Comparison of ENCODE assay signal across 12 mouse cellular contexts in genomic region chr13:110643897-110644213, GRCm38 (mm10).
A peak's percentile ranks its signal among the peaks of the same experiment; 100 is the strongest.
DNase-seq lines count a peak whose midpoint lies in the region; ATAC-seq and TF ChIP-seq lines count a peak whose summit lies in the region.
"Had no signal": no experiment of that assay in that cellular context is flagged by ENCODE, and none has a peak within 500 bp of the region (broad histone marks: within the 10 kb centered on the region; RNA-seq: fewer than 3 reads in every experiment).

No protein-coding gene starts in this region.

- peaks cover 11 to 25% of the 10 kb centered on the region in 2 experiments for H3K4me1 ChIP-seq in heart, embryonic 14.5 days (ENCODE audit: control insufficient read depth in 2 of 2, insufficient read depth in 2 of 2, low read length in 2 of 2)
- peaks cover 13% of the 10 kb centered on the region for H3K4me1 ChIP-seq in lung, adult 2 months (ENCODE audit: control insufficient read depth, insufficient read depth, low read length)
- peaks cover 5% of the 10 kb centered on the region; the same call in 1 of the 2 replicates for H3K4me1 ChIP-seq in hindbrain, embryonic 15.5 days (replicated peaks)
- no peaks in the 10 kb centered on the region for H3K4me1 ChIP-seq in neural tube, embryonic 14.5 days (ENCODE audit: control insufficient read depth, insufficient read depth, low read length)

- ATAC-seq in heart, embryonic 14.5 days (ENCODE audit: insufficient number of reproducible peaks, insufficient read depth, low FRiP score, low read depth), result no peak
- ATAC-seq in hindbrain, embryonic 15.5 days (ENCODE audit: low FRiP score, low read depth), result no peak
- ATAC-seq in neural tube, embryonic 14.5 days (ENCODE audit: low read depth), result no peak
- ATAC-seq: activated CD4-positive, CD25-positive, alpha-beta regulatory T cell, adult 4 months had no signal

- peak overlapping the region; percentile 2 to 6; a peak in 2 of 4 replicates for H3K4me3 ChIP-seq in heart, embryonic 14.5 days (ENCODE audit: control insufficient read depth in 1 of 2, insufficient read depth in 1 of 2, low read depth in 1 of 2, low read length in 2 of 2)
- H3K4me3 ChIP-seq in lung, adult 2 months (replicated peaks; ENCODE audit: extremely low read depth, low read depth, low read length), result peak overlapping the region; percentile 5
- no peak overlapping the region for H3K4me3 ChIP-seq in hindbrain, embryonic 15.5 days
- H3K4me3 ChIP-seq in neural tube, embryonic 14.5 days (ENCODE audit: low read depth, low read length), result no peak overlapping the region
- H3K4me3 ChIP-seq: erythroblast, embryonic 14.5 days had no signal

- WGBS in heart, embryonic 14.5 days, result 35% methylated on average over 3 of the region's 3 CpGs
- 22% methylated on average over 3 of the region's 3 CpGs for WGBS in lung, adult 2 months
- WGBS in hindbrain, embryonic 15.5 days, result 55% methylated on average over 3 of the region's 3 CpGs
- 56% methylated on average over 3 of the region's 3 CpGs for WGBS in neural tube, embryonic 14.5 days

- H3K9me3 ChIP-seq in heart, embryonic 14.5 days (ENCODE audit: control insufficient read depth, low read length), result no peaks in the 10 kb centered on the region
- no peaks in the 10 kb centered on the region for H3K9me3 ChIP-seq in hindbrain, embryonic 15.5 days
- H3K9me3 ChIP-seq in neural tube, embryonic 14.5 days (ENCODE audit: control insufficient read depth, low read length), result no peaks in the 10 kb centered on the region

- intact Hi-C loops in heart, postnatal 14 days (cut with DNase I), result loop anchor here (5.0 kb wide), 1 partner anchor 247 kb away; the partner anchor contains the start of gene Plk2

- TF ChIP-seq CTCF in lung, adult 2 months (IDR thresholded peaks at IDR 0.05; ENCODE audit: insufficient read depth, low read length), result no peak

- no peak for TF ChIP-seq POLR2A in lung, adult 2 months (IDR thresholded peaks at IDR 0.05; ENCODE audit: borderline replicate concordance, extremely low read depth, low read depth, low read length)

- H3K4me2 ChIP-seq in heart, embryonic 14.5 days (ENCODE audit: low read length), result peak overlapping the region; percentile 57
- H3K4me2 ChIP-seq in hindbrain, embryonic 15.5 days, result peak overlapping the region; percentile 44
- H3K4me2 ChIP-seq in neural tube, embryonic 14.5 days (ENCODE audit: low read depth, low read length), result peak overlapping the region; percentile 12; the same call in 1 of the 2 replicates

- H3K27me3 ChIP-seq in heart, embryonic 14.5 days (ENCODE audit: control insufficient read depth, insufficient read depth, low read length), result no peaks in the 10 kb centered on the region
- H3K27me3 ChIP-seq in hindbrain, embryonic 15.5 days, result no peaks in the 10 kb centered on the region
- H3K27me3 ChIP-seq in neural tube, embryonic 14.5 days (ENCODE audit: control insufficient read depth, insufficient read depth, low read length), result no peaks in the 10 kb centered on the region

- H3K36me3 ChIP-seq in heart, embryonic 14.5 days (ENCODE audit: control insufficient read depth, insufficient read depth, low read length), result no peaks in the 10 kb centered on the region
- no peaks in the 10 kb centered on the region for H3K36me3 ChIP-seq in hindbrain, embryonic 15.5 days
- H3K36me3 ChIP-seq in neural tube, embryonic 14.5 days (ENCODE audit: control insufficient read depth, insufficient read depth, low read length), result no peaks in the 10 kb centered on the region

- DNase-seq in heart, postnatal 14 days, result no peak
- DNase-seq in lung, adult 2 months, result no peak
- DNase-seq in lung, postnatal 25 days (ENCODE audit: low spot score), result no peak
- DNase-seq in urinary bladder, postnatal 25 days (ENCODE audit: low spot score), result no peak
- DNase-seq in frontal cortex, postnatal 25 days (ENCODE audit: low spot score in 2 of 2), result no peak
- DNase-seq: cerebellum, adult 11 months; thymus, postnatal 4 days had no signal

- H3K9ac ChIP-seq in heart, embryonic 14.5 days (ENCODE audit: low read length), result peak overlapping the region; percentile 66
- H3K9ac ChIP-seq in hindbrain, embryonic 15.5 days, result no peak overlapping the region
- no peak overlapping the region for H3K9ac ChIP-seq in neural tube, embryonic 14.5 days (replicated peaks; ENCODE audit: low read depth, low read length)

- peak overlapping the region; percentile 84 to 91 for H3K27ac ChIP-seq in heart, embryonic 14.5 days (replicated peaks in 1 of 2; ENCODE audit: control insufficient read depth in 1 of 2, insufficient read depth in 1 of 2, low read depth in 2 of 2, low read length in 2 of 2)
- H3K27ac ChIP-seq in hindbrain, embryonic 15.5 days (replicated peaks), result no peak overlapping the region; the same call in 1 of the 2 replicates
- no peak overlapping the region for H3K27ac ChIP-seq in neural tube, embryonic 14.5 days (ENCODE audit: low read depth, low read length)

Comparison
In these comparisons a context has a peak if more than half of its experiments do, and no peak if none do; other contexts are left out.
1. H3K27ac ChIP-seq: peak in heart, embryonic 14.5 days (2 of 2); none in hindbrain, embryonic 15.5 days (single experiment) and neural tube, embryonic 14.5 days (single experiment).
2. H3K4me3 ChIP-seq: peak in heart, embryonic 14.5 days (2 of 2) and lung, adult 2 months (single experiment); none in hindbrain, embryonic 15.5 days (single experiment) and neural tube, embryonic 14.5 days (single experiment).
3. Peak in every context shown above with its lines, with median percentiles within 50 percentile points of each other: H3K4me2 ChIP-seq.